Mouse (Mus musculus): ENCODE results near the gene Dhx8. TPM values are rescaled to one million over a fixed set of nuclear protein-coding genes. Genes with fewer than 3 reads are reported as not detected.

Gene Dhx8
- 6.7 and 7.3 TPM in 2 replicates for polyA plus RNA-seq (2012; ENCODE audit: low replicate concordance)

GRCm38 (mm10) chr11:101732518-101733440, at the start of gene Dhx8:
Dhx8 (plus strand) TSS chr11:101732919.

GRCm38 (mm10) chr11:101785143-101785851, 52.6 kb downstream of the Dhx8 start, which contains the start of gene Etv4:
Etv4 (minus strand) TSS chr11:101785371.

Other genes with a start within 250 kb of the Dhx8 start
- gene Brca1, start 181.0 kb upstream of the Dhx8 start, polyA plus RNA-seq (2012; ENCODE audit: low replicate concordance) = 0.80 and 24.6 TPM in 2 replicates
- 37.6 and 46.4 TPM in 2 replicates for gene Nbr1, start 180.8 kb upstream of the Dhx8 start, polyA plus RNA-seq (2012; ENCODE audit: low replicate concordance)
- gene Tmem106a, start 150.7 kb upstream of the Dhx8 start, polyA plus RNA-seq (2012; ENCODE audit: low replicate concordance) = 2.0 and 5.9 TPM in 2 replicates
- not detected in 2 replicates for gene Gm11634, start 133.7 kb upstream of the Dhx8 start, polyA plus RNA-seq (2012; ENCODE audit: low replicate concordance)
- 4.8 and 7.8 TPM in 2 replicates for gene Rdm1, start 105.7 kb upstream of the Dhx8 start, polyA plus RNA-seq (2012; ENCODE audit: low replicate concordance)
- 0.88 and 2.3 TPM in 2 replicates for gene Arl4d, start 67.4 kb upstream of the Dhx8 start, polyA plus RNA-seq (2012; ENCODE audit: low replicate concordance)
- 11.2 and 14.7 TPM in 2 replicates for gene Etv4, start 52.5 kb downstream of the Dhx8 start, polyA plus RNA-seq (2012; ENCODE audit: low replicate concordance)
- not detected in 2 replicates for gene Meox1, start 161.5 kb downstream of the Dhx8 start, polyA plus RNA-seq (2012; ENCODE audit: low replicate concordance)
- gene Sost, start 234.1 kb downstream of the Dhx8 start, polyA plus RNA-seq (2012; ENCODE audit: low replicate concordance) = not detected in 2 replicates